Mouse (Mus musculus) heart, embryonic 16.5 days (tissue): ENCODE measurements around the gene Mob3a. TPM values are rescaled to one million over a fixed set of nuclear protein-coding genes. Genes with fewer than 3 reads are reported as not detected.

Experiments
- ATAC-seq: fragments of 200-750 bp; cut with Nextera tagmentation; replicated peaks from 2 replicates; pipeline ENCODE4 v1.8.0; 2017; ENCODE audit warnings: moderate number of reproducible peaks; ENCODE audit not compliant: insufficient read depth, low FRiP score; ENCODE audit errors: extremely low read depth
- H3K27ac ChIP-seq: fragments of 300-500 bp; sonication (generic); 2 replicates; pipeline ENCODE4 v1.5.1; 2014; ENCODE audit warnings: mild to moderate bottlenecking, low read length, control low read depth, moderate library complexity
- H3K27me3 ChIP-seq: fragments of 300-500 bp; sonication (generic); 2 replicates; pipeline ENCODE4 v1.6.1; 2014; ENCODE audit warnings: low read length, mixed read lengths; ENCODE audit not compliant: control insufficient read depth, insufficient read depth
- H3K36me3 ChIP-seq: fragments of 300-500 bp; sonication (generic); 2 replicates; pipeline ENCODE4 v1.6.1; 2014; ENCODE audit not compliant: control insufficient read depth, insufficient read depth
- H3K4me1 ChIP-seq: fragments of 300-500 bp; sonication (generic); 2 replicates; pipeline ENCODE4 v1.6.1; 2014; ENCODE audit warnings: low read length, mixed read lengths; ENCODE audit not compliant: control insufficient read depth, insufficient read depth
- H3K4me2 ChIP-seq: fragments of 300-500 bp; sonication (generic); 2 replicates; pipeline ENCODE4 v1.6.1; 2014; ENCODE audit warnings: low read depth, mild to moderate bottlenecking, control low read depth, low read length
- H3K4me3 ChIP-seq: fragments of 300-500 bp; sonication (generic); 2 replicates; pipeline ENCODE4 v1.5.1; 2014; ENCODE audit warnings: mild to moderate bottlenecking, control low read depth, low read length
- H3K9ac ChIP-seq: fragments of 300-500 bp; sonication (generic); 2 replicates; pipeline ENCODE4 v1.6.1; 2014; ENCODE audit warnings: low read length, control low read depth
- H3K9me3 ChIP-seq: fragments of 300-500 bp; sonication (generic); replicated peaks from 2 replicates; pipeline ENCODE4 v1.6.1; 2016; ENCODE audit warnings: low read length; ENCODE audit not compliant: control insufficient read depth
- WGBS: fragments of 180-500 bp; shearing (Covaris S2); extraction: QIAGEN DNeasy Blood & Tissue Kit; methylation state at CpG from one replicate; pipeline ENCODE4 v1.1.7; 2014; 5-methylcytosine and 5-hydroxymethylcytosine counted together
- polyA plus RNA-seq: library from polyadenylated mRNA; unstranded; fragments of >200 nt; fragmentation: Nextera tagmentation; extraction: Ambion mirVana; gene quantifications from 2 replicates; pipeline ENCODE4 v1.2.1, GENCODE M21; 2015

The Mob3a gene
- polyA plus RNA-seq, 1 experiment from 2014 or later: 33.4 TPM

DNA sequence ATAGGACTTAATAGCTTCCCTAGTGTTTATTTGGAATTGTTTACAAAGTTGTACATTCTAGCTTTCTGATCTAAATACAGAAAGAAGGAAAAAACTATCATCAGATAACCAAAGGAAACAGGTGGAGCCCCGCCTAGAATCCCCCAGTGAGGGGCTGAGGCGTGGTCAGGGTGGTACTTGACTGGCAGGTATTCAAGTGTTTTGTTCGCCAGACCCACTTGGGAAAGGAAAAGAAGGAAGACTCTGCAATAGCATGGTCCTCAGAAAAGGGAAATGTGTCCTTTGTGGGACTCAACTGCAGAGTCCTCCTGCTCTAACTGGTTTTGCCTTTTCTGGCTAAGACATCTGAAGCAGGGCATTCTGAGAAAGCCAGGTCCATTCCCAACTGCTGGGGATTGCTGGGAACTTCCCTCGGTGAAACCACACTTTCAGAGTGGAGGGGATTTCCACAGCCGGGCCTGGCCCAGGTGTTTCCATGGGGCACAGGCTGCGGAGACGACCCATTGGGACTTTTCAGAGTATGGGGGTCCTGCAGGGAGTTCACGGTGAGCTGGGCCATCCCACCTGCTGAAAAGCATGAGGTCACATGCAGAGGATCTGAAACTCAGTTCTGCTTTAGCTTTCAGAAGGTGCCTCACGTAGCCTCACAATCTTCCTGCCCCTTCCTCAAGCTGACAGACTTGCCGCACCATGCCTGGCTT, 5.8 kb downstream of the Mob3a start:
- no peak for ATAC-seq
- 60% methylated on average over 10 of the region's 10 CpGs for WGBS
- peak overlapping the region; percentile 76 for H3K27ac ChIP-seq

GRCm38 (mm10) chr10:80695186-80695585, 6.6 kb downstream of the Mob3a start:
- Histone ChIP-seq H3K9me3 (no peaks in the 10 kb centered on the region), H3K36me3 (peaks cover 5% of the 10 kb centered on the region), H3K4me3 (no peak overlapping the region), H3K27ac (peak overlapping the region; percentile 76), H3K9ac (no peak overlapping the region), H3K27me3 (no peaks in the 10 kb centered on the region), H3K4me1 (peaks cover 27% of the 10 kb centered on the region), H3K4me2 (no peak overlapping the region)
- WGBS: 64% methylated on average over 2 of the region's 2 CpGs
- peak; percentile 61 for ATAC-seq

More for the DNA sequence above, 5.8 kb downstream of the Mob3a start:
- Histone ChIP-seq H3K36me3 (peaks cover 4% of the 10 kb centered on the region), H3K4me2 (peak overlapping the region; percentile 33), H3K4me3 (no peak overlapping the region), H3K9me3 (no peaks in the 10 kb centered on the region), H3K9ac (peak overlapping the region; percentile 35; the same call in 1 of the 2 replicates), H3K27me3 (no peaks in the 10 kb centered on the region), H3K4me1 (peaks cover 34% of the 10 kb centered on the region)

GRCm38 (mm10) chr10:80694159-80694938, 7.4 kb downstream of the Mob3a start:
- no peak for ATAC-seq
- Histone ChIP-seq H3K27me3 (no peaks in the 10 kb centered on the region), H3K4me3 (no peak overlapping the region), H3K36me3 (peaks cover 13% of the 10 kb centered on the region), H3K9ac (no peak overlapping the region; the same call in 1 of the 2 replicates), H3K4me2 (no peak overlapping the region), H3K9me3 (no peaks in the 10 kb centered on the region), H3K4me1 (peaks cover 24% of the 10 kb centered on the region), H3K27ac (peak overlapping the region; percentile 63)
- 89% methylated on average over 13 of the region's 13 CpGs for WGBS

DNA sequence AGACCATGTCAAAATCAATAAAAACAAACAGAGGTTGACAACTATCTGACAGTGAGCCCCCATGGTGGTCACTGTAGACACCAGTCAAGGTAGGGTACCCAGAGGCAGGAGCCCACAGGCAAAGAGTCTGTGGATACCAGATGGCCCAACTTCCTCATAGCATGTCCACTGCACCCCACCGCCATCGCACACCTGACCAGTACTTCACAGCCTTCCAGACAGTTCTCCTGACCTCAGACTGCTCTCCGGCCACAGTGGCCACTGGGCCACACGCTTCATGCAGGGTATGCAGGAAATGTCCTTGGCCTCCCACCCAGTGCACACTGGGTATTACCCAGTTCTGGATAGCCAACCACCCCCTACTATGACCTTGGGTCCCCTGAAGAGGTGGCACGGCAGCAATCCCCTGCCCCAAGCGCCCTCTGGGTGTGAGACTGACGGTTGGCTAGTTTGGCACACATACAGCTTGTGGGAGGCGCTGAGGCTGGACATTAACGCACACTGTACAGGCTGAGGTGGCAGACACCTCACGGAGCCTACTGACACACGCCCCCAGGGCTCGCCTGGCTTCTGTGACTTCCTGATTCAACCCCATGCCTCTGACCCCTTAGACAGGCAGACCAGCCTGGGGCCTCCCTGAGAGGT, 8.3 kb downstream of the Mob3a start:
- ATAC-seq: no peak
- Histone ChIP-seq H3K4me2 (no peak overlapping the region), H3K4me1 (peaks cover 24% of the 10 kb centered on the region), H3K4me3 (no peak overlapping the region), H3K27ac (no peak overlapping the region; the same call in 1 of the 2 replicates), H3K9me3 (no peaks in the 10 kb centered on the region), H3K9ac (peak overlapping the region; percentile 5; the same call in 1 of the 2 replicates), H3K27me3 (no peaks in the 10 kb centered on the region), H3K36me3 (peaks cover 17% of the 10 kb centered on the region)
- 83% methylated on average over 12 of the region's 12 CpGs for WGBS

DNA sequence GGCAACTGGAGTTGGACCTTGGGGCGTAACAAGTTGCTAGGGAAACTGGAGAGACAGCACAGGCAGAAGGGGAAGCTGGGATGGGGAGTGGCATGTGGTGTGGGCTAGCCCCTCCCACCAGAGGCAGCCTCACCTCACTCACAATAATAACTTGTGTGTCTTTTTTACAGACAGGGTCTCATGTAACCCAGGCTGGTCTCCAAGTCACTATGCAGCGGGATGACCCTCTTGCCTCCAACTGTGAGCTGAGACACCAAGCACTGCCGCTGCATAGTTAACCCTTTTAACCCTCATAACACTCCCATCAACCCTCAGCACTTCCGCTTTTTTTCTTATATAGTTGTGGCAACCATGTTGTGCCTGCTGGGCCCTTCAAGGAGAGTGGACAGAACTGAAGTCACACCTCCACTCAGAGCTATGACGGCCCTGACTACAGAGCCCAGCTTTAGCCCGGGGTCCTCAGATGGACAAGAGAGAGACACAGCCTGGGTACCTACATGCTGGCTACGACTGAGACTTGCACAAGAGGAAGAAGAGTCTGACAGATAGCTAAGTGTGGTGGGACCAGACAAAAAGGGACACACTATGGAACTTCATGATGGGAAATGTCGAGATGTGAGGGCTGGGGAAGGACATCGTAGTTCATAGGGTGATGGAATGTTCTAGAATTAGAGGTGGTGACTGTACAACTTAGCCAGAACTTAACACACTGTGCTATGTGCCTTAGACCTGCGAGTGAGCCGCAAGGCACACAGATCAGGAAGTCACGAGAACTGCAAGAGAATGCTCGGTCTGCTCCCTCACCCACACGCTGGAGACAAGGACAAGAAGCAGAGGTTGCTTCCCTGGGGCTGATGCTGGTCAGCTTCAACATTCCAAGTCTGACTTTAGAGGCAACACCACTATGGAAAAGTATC, 9.3 kb downstream of the Mob3a start:
- ATAC-seq: no peak

GRCm38 (mm10) chr10:80687850-80688249, 13.9 kb downstream of the Mob3a start:
- Histone ChIP-seq H3K9ac (no peak overlapping the region), H3K4me3 (no peak overlapping the region), H3K27me3 (no peaks in the 10 kb centered on the region), H3K27ac (no peak overlapping the region), H3K9me3 (no peaks in the 10 kb centered on the region), H3K4me2 (no peak overlapping the region), H3K4me1 (peaks cover 2% of the 10 kb centered on the region; the same call in 1 of the 2 replicates), H3K36me3 (peaks cover 26% of the 10 kb centered on the region)
- 34% methylated on average over 5 of the region's 5 CpGs for WGBS
- ATAC-seq: peak; percentile 69; the same call in 1 of the 2 replicates

More for the DNA sequence above, 9.3 kb downstream of the Mob3a start:
- no peak overlapping the region for H3K27ac ChIP-seq
- H3K27me3 ChIP-seq: no peaks in the 10 kb centered on the region
- no peaks in the 10 kb centered on the region for H3K9me3 ChIP-seq
- no peak overlapping the region for H3K9ac ChIP-seq
- H3K4me3 ChIP-seq: no peak overlapping the region
- peaks cover 20% of the 10 kb centered on the region for H3K4me1 ChIP-seq
- peaks cover 17% of the 10 kb centered on the region for H3K36me3 ChIP-seq
- no peak overlapping the region for H3K4me2 ChIP-seq
- WGBS: 78% methylated on average over 14 of the region's 14 CpGs

- H3K27ac ChIP-seq: no peak overlapping the region
- H3K36me3 ChIP-seq: peaks cover 26% of the 10 kb centered on the region
- H3K27me3 ChIP-seq: no peaks in the 10 kb centered on the region
- no peak overlapping the region for H3K4me2 ChIP-seq
- WGBS: 82% methylated on average over 3 of the region's 3 CpGs
- no peak overlapping the region for H3K4me3 ChIP-seq
- no peaks in the 10 kb centered on the region for H3K9me3 ChIP-seq
- no peak for ATAC-seq
- H3K4me1 ChIP-seq: no peaks in the 10 kb centered on the region
- H3K9ac ChIP-seq: no peak overlapping the region
Measured at GRCm38 (mm10) chr10:80686617-80687016, 15.2 kb downstream of the Mob3a start.

DNA sequence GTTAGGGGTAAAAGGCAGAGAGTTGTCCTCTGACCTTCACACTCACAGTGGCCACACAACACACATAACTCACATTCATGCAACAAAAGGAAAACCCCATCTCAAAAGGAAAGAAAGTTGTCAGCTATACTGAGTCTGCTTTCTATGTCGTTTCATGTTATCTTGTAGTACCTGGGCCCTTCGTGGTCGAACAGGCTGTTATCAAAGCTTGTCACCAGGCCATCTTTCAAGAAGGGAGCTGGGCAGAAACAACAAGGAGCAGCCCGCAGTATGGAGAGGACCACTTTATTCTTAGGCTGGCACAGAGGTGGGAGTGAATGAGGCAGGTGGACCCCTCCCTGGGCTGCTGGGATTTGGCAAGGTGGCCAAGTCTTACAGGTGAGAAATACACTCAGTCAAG, 16.8 kb downstream of the Mob3a start:
- no peak for ATAC-seq
- H3K27ac ChIP-seq: no peak overlapping the region
- H3K9me3 ChIP-seq: no peaks in the 10 kb centered on the region
- H3K9ac ChIP-seq: no peak overlapping the region
- no peaks in the 10 kb centered on the region for H3K27me3 ChIP-seq
- no peak overlapping the region for H3K4me2 ChIP-seq
- WGBS: 43% methylated on average over 4 of the region's 4 CpGs
- H3K4me1 ChIP-seq: peaks cover 3% of the 10 kb centered on the region; the same call in 1 of the 2 replicates
- peaks cover 24% of the 10 kb centered on the region for H3K36me3 ChIP-seq
- no peak overlapping the region for H3K4me3 ChIP-seq
